Mouse (Mus musculus): Measurements from ENCODE around the gene Smc5.

The Smc5 gene

GRCm38 (mm10) chr19:23188986-23189385 is 84.7 kb downstream of the Smc5 start:
- no peak for DNase-seq

GRCm38 (mm10) chr19:23187732-23188131 is 86.0 kb downstream of the Smc5 start:
- DNase-seq, result no peak

- DNase-seq, result no peak
Observed at GRCm38 (mm10) chr19:23184068-23184467, 89.6 kb downstream of the Smc5 start.

- DNase-seq, result no peak
Observed at GRCm38 (mm10) chr19:23183493-23183892, 90.2 kb downstream of the Smc5 start.

GRCm38 (mm10) chr19:23178533-23178932 is 95.2 kb downstream of the Smc5 start:
- DNase-seq, result no peak

GRCm38 (mm10) chr19:23175511-23175910 is 98.2 kb downstream of the Smc5 start:
- DNase-seq, result no peak

- DNase-seq, result no peak
Observed at GRCm38 (mm10) chr19:23175090-23175489, 98.6 kb downstream of the Smc5 start.

GRCm38 (mm10) chr19:23171136-23171535 is 102.6 kb downstream of the Smc5 start:
- no peak for DNase-seq

GRCm38 (mm10) chr19:23170476-23170875 is 103.2 kb downstream of the Smc5 start:
- DNase-seq, result peak; percentile 64

- DNase-seq, result no peak
Observed at GRCm38 (mm10) chr19:23169659-23170050, 104.0 kb downstream of the Smc5 start.

GRCm38 (mm10) chr19:23168899-23169658 is 104.6 kb downstream of the Smc5 start:
- no peak for DNase-seq

GRCm38 (mm10) chr19:23166550-23167284 is 107.0 kb downstream of the Smc5 start:
- DNase-seq, result no peak

- DNase-seq, result no peak
Observed at GRCm38 (mm10) chr19:23164651-23165240, 109.0 kb downstream of the Smc5 start.

- DNase-seq, result no peak
Observed at GRCm38 (mm10) chr19:23163361-23163760, 110.3 kb downstream of the Smc5 start.

GRCm38 (mm10) chr19:23162877-23163276 is 110.8 kb downstream of the Smc5 start:
- no peak for DNase-seq

GRCm38 (mm10) chr19:23162387-23162809 is 111.3 kb downstream of the Smc5 start:
- DNase-seq, result no peak

- no peak for DNase-seq
Observed at GRCm38 (mm10) chr19:23159780-23160395, 113.8 kb downstream of the Smc5 start.

Data from cerebellum, adult 11 months (tissue).